Mouse (Mus musculus) left cerebral cortex, postnatal 36 days (tissue): Measurements from ENCODE around the gene Aox4. TPM values are rescaled to one million over a fixed set of nuclear protein-coding genes. Genes with fewer than 3 reads are reported as not detected.
A peak's percentile ranks its signal among the peaks of the same experiment; 100 is the strongest.

Experiments used
- DNase-seq, 2 experiments: peaks; one replicate each; pipeline ENCODE4 v3.0.0; 2021 to 2022; ENCODE audit warnings: low spot score in 2 of 2, mixed read lengths in 1 of 2
- intact Hi-C: fragments of 180-260 bp; cut with DNase I; formaldehyde crosslinking; loops from one replicate; pipeline ENCODE4 v1.15.1; 2025
- total RNA-seq, 2 experiments: library from RNA; stranded (reverse); gene quantifications; 2 replicates each; pipeline ENCODE4 v1.2.3; 2021

Gene Aox4
- total RNA-seq, 2 experiments from 2014 or later = 5.3 to 5.8 TPM

GRCm38 (mm10) chr1:58238961-58239360, 28.8 kb downstream of the Aox4 start:
- intact Hi-C loops = no loop called here

GRCm38 (mm10) chr1:58240347-58240746, 30.1 kb downstream of the Aox4 start:
- intact Hi-C loops = no loop called here
- no peak for DNase-seq

More at GRCm38 (mm10) chr1:58238961-58239360, 28.8 kb downstream of the Aox4 start:
- no peak for DNase-seq

- intact Hi-C loops = no loop called here
- no peak for DNase-seq
Measured at GRCm38 (mm10) chr1:58244487-58244886, 34.3 kb downstream of the Aox4 start.

GRCm38 (mm10) chr1:58248518-58248917, 38.3 kb downstream of the Aox4 start:
- no peak for DNase-seq
- intact Hi-C loops = no loop called here

- intact Hi-C loops = no loop called here
- no peak for DNase-seq
Measured at GRCm38 (mm10) chr1:58253466-58253865, 43.3 kb downstream of the Aox4 start.

- intact Hi-C loops = no loop called here
- DNase-seq = no peak
Measured at GRCm38 (mm10) chr1:58257195-58257991, 47.2 kb downstream of the Aox4 start.

GRCm38 (mm10) chr1:58260311-58260710, 50.1 kb downstream of the Aox4 start:
- no peak for DNase-seq
- intact Hi-C loops = no loop called here

- no peak for DNase-seq
- intact Hi-C loops = no loop called here
Measured at GRCm38 (mm10) chr1:58268231-58268630, 58.0 kb downstream of the Aox4 start.

GRCm38 (mm10) chr1:58270807-58271569, 60.8 kb downstream of the Aox4 start:
- DNase-seq = peak in 1 of 2 experiments; percentile 46
- intact Hi-C loops = loop anchor here (2.0 kb wide), 1 partner anchor 114 kb away; no protein-coding TSS in a partner anchor

GRCm38 (mm10) chr1:58275879-58276278, 65.7 kb downstream of the Aox4 start:
- intact Hi-C loops = no loop called here
- no peak for DNase-seq

GRCm38 (mm10) chr1:58278026-58278425, 67.8 kb downstream of the Aox4 start, which contains the start of gene Aox2:
Gene Aox2, plus strand, starts transcription at chr1:58278326.
- no peak for DNase-seq
- intact Hi-C loops = no loop called here

GRCm38 (mm10) chr1:58278513-58278912, 68.3 kb downstream of the Aox4 start:
- intact Hi-C loops = no loop called here
- DNase-seq = no peak

GRCm38 (mm10) chr1:58280381-58280780, 70.2 kb downstream of the Aox4 start:
- DNase-seq = no peak
- intact Hi-C loops = no loop called here

GRCm38 (mm10) chr1:58280939-58281624, 70.9 kb downstream of the Aox4 start:
- intact Hi-C loops = no loop called here
- no peak for DNase-seq

- no peak for DNase-seq
- intact Hi-C loops = no loop called here
Measured at GRCm38 (mm10) chr1:58281625-58281988, 71.4 kb downstream of the Aox4 start.

- intact Hi-C loops = no loop called here
- DNase-seq = no peak
Measured at GRCm38 (mm10) chr1:58284505-58284904, 74.3 kb downstream of the Aox4 start.

GRCm38 (mm10) chr1:58288091-58288490, 77.9 kb downstream of the Aox4 start:
- intact Hi-C loops = no loop called here
- DNase-seq = no peak

- intact Hi-C loops = loop anchor here (10.0 kb wide), 1 partner anchor 325 kb away; no protein-coding TSS in a partner anchor
- DNase-seq = peak; percentile 27 to 35
Measured at GRCm38 (mm10) chr1:58289863-58290469, 79.8 kb downstream of the Aox4 start.

- peak; percentile 16 to 45 for DNase-seq
- intact Hi-C loops = loop anchor here (10.0 kb wide), 1 partner anchor 327 kb away; no protein-coding TSS in a partner anchor
Measured at GRCm38 (mm10) chr1:58291394-58292300, 81.5 kb downstream of the Aox4 start.
